Mouse (Mus musculus): ENCODE results near the gene Dgkg.

GRCm38 (mm10) chr16:22503467-22503866 is 153.6 kb downstream of the Dgkg start:
- TF ChIP-seq EP300 (IDR thresholded peaks at IDR 0.05; ENCODE audit: low read depth) = no peak
- no peak for TF ChIP-seq CTCF (IDR thresholded peaks at IDR 0.05; ENCODE audit: low read depth)
